Mouse (Mus musculus): ENCODE results near the gene Lair1. TPM values are rescaled to one million over a fixed set of nuclear protein-coding genes. Genes with fewer than 3 reads are reported as not detected.

Gene Lair1
- total and polyA plus RNA-seq, 2 experiments from 2014 or later = 2.4 to 6.5 TPM

DNA sequence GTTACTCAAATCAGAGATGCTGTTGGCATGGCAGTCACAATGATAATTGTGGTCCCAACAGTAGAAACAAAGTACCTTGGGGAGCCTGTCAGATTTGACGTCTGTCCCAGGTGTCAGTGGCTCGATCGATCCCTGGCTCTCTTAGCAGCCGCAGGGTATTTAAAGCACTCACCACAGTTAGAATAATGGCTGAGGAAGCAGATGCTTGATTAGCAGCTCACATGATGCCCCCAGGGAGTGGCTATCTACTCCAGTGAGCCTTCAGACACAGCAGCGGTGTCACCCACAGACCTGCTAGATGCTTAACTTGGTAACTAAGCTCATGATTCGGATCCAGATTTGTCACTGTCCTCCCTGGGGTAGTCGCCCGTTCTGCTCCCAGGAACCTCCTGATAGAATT lies 28.2 kb upstream of the Lair1 start:
- Histone ChIP-seq H3K4me1 (ENCODE audit: insufficient read depth, low read length) (no peaks in the 10 kb centered on the region), H3K36me3 (ENCODE audit: insufficient read depth, low read length) (no peaks in the 10 kb centered on the region), H3K4me2 (ENCODE audit: low read depth, low read length, poor library complexity, severe bottlenecking) (no peak overlapping the region), H3K9me3 (ENCODE audit: low read length) (no peaks in the 10 kb centered on the region), H3K9ac (replicated peaks; ENCODE audit: low read length, poor library complexity, severe bottlenecking) (no peak overlapping the region), H3K27ac (ENCODE audit: low read depth, low read length) (no peak overlapping the region), H3K27me3 (ENCODE audit: insufficient read depth, low read length) (no peaks in the 10 kb centered on the region), H3K4me3 (ENCODE audit: low read depth, low read length) (no peak overlapping the region)
- ATAC-seq (ENCODE audit: low FRiP score) (no peak), DNase-seq (ENCODE audit: low spot score) (peak; percentile 15)
- no peak for TF ChIP-seq CTCF (IDR thresholded peaks at IDR 0.05)
- 39% methylated on average over 8 of the region's 8 CpGs for WGBS

DNA sequence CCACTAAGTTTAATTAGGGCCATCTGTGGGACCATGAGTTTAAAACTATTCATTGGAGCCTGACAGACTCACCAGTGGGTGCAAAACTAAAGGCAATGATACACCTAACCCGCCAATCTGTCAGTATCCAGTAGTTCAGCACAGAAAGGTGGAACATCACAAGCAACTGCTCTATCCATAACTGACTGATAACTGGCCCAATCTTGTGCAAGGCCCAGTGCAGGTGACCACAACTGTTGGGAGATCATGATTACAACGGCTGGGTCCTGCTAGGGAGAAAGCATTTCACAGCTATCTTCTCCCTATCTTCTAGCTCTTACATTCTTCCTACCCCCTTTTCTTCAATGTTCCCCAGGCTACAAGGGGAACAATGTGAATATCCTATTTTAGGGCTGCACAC lies 25.7 kb upstream of the Lair1 start:
- no peak overlapping the region for H3K9ac ChIP-seq (replicated peaks; ENCODE audit: low read length, poor library complexity, severe bottlenecking)
- H3K27me3 ChIP-seq (ENCODE audit: insufficient read depth, low read length) = no peaks in the 10 kb centered on the region
- 77% methylated on average over 2 of the region's 2 CpGs for WGBS
- no peak overlapping the region for H3K27ac ChIP-seq (ENCODE audit: low read depth, low read length)
- no peaks in the 10 kb centered on the region for H3K36me3 ChIP-seq (ENCODE audit: insufficient read depth, low read length)
- no peak for TF ChIP-seq CTCF (IDR thresholded peaks at IDR 0.05)
- no peak overlapping the region for H3K4me3 ChIP-seq (ENCODE audit: low read depth, low read length)
- DNase-seq (ENCODE audit: low spot score) (no peak), ATAC-seq (ENCODE audit: low FRiP score) (no peak)
- no peaks in the 10 kb centered on the region for H3K9me3 ChIP-seq (ENCODE audit: low read length)
- no peaks in the 10 kb centered on the region for H3K4me1 ChIP-seq (ENCODE audit: insufficient read depth, low read length)
- no peak overlapping the region for H3K4me2 ChIP-seq (ENCODE audit: low read depth, low read length, poor library complexity, severe bottlenecking)

DNA sequence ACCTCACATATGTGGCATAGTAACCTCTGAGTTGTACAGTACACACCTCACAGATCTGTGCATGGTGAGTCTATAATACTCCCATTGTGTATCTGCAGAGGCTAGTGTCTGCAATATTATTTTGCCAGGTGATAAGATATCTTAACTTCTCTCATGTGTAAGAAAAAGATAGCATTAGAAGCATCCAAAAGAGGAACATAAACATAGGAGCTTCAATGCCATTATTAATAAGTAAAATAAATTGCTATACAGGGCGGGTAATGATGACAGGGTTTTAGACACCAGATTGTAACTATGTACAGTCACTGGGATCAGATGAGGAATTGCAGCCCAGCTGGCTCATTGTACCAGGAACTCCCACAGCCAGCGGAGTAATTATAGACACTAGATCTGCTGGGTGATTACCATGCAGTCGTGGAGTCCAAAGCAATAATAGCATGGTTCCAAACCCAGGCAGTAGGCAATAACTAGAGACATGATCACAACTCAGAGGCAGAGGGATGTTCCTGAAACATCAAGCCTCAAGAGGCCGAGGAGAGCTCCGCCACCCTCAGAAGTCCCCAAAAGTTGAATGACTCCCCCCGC lies 25.0 kb upstream of the Lair1 start:
- no peaks in the 10 kb centered on the region for H3K9me3 ChIP-seq (ENCODE audit: low read length)
- no peaks in the 10 kb centered on the region for H3K36me3 ChIP-seq (ENCODE audit: insufficient read depth, low read length)
- no peaks in the 10 kb centered on the region for H3K27me3 ChIP-seq (ENCODE audit: insufficient read depth, low read length)
- DNase-seq (ENCODE audit: low spot score) = no peak
- H3K4me3 ChIP-seq (ENCODE audit: low read depth, low read length) = no peak overlapping the region
- no peak for ATAC-seq (ENCODE audit: low FRiP score)
- H3K9ac ChIP-seq (replicated peaks; ENCODE audit: low read length, poor library complexity, severe bottlenecking) = no peak overlapping the region
- WGBS = 82% methylated on average over 6 of the region's 6 CpGs
- H3K27ac ChIP-seq (ENCODE audit: low read depth, low read length) = no peak overlapping the region
- no peak for TF ChIP-seq CTCF (IDR thresholded peaks at IDR 0.05)
- no peaks in the 10 kb centered on the region for H3K4me1 ChIP-seq (ENCODE audit: insufficient read depth, low read length)
- no peak overlapping the region for H3K4me2 ChIP-seq (ENCODE audit: low read depth, low read length, poor library complexity, severe bottlenecking)

DNA sequence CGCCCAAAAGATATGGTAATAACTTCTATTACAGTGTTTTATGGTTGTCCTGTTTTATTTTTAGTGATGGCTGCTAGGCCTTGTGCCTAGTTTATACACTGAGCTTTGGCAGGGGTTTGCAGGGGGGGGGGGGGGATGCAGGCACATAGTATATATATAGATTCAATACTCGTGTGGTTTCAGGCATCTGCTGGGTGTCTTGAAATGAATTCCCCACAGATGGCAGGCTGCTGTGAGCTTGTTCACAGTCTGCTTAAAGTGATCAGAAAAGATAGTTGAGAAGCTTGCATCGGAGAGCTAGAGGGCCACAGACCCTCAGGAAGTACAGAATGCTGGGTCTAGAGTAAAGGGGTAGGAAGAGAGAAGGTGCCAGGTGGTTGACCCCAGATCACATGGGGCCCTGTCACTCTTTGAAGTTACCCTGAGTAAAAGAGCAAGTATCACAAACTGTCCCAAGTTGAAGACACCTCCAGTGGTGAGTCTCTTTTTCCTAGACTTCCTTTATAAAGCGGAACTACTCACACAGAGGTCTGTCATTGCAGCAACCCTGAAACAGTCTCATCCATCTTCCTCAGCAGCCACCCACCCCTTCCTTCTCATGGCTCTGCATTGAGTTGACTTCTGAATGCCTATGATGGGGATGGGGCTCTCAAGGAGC lies 24.4 kb upstream of the Lair1 start:
- DNase-seq (ENCODE audit: low spot score) (no peak), ATAC-seq (ENCODE audit: low FRiP score) (no peak)
- no peak for TF ChIP-seq CTCF (IDR thresholded peaks at IDR 0.05)

DNA sequence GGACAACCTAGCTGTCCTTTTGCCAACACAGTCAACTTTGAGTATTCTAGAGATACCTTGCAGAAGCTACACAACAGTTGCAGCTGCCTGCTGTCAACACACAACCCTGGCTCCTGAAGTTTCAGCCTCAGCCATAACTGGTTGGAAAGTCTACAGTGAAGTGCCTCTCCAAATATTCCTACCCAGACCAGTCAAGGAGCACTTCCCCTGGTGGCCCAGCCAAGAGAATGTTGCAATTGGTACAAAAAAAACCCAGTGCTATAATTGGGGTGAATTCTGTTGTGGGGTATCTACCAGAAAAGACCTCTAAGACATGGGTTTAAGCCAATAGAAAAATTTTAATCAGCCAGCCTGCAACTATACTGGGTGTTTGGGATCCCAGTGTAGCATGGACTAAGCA lies 22.6 kb upstream of the Lair1 start:
- TF ChIP-seq CTCF (IDR thresholded peaks at IDR 0.05) = no peak
- no peaks in the 10 kb centered on the region for H3K9me3 ChIP-seq (ENCODE audit: low read length)
- H3K4me2 ChIP-seq (ENCODE audit: low read depth, low read length, poor library complexity, severe bottlenecking) = no peak overlapping the region
- DNase-seq (ENCODE audit: low spot score) (no peak), ATAC-seq (ENCODE audit: low FRiP score) (no peak)
- no peak overlapping the region for H3K4me3 ChIP-seq (ENCODE audit: low read depth, low read length)
- H3K9ac ChIP-seq (replicated peaks; ENCODE audit: low read length, poor library complexity, severe bottlenecking) = no peak overlapping the region
- H3K36me3 ChIP-seq (ENCODE audit: insufficient read depth, low read length) = no peaks in the 10 kb centered on the region
- no peaks in the 10 kb centered on the region for H3K4me1 ChIP-seq (ENCODE audit: insufficient read depth, low read length)
- H3K27ac ChIP-seq (ENCODE audit: low read depth, low read length) = no peak overlapping the region
- H3K27me3 ChIP-seq (ENCODE audit: insufficient read depth, low read length) = no peaks in the 10 kb centered on the region

More for the DNA sequence above, 24.4 kb upstream of the Lair1 start:
- 86% methylated on average over 4 of the region's 4 CpGs for WGBS
- no peaks in the 10 kb centered on the region for H3K36me3 ChIP-seq (ENCODE audit: insufficient read depth, low read length)
- H3K9me3 ChIP-seq (ENCODE audit: low read length) = no peaks in the 10 kb centered on the region
- no peaks in the 10 kb centered on the region for H3K4me1 ChIP-seq (ENCODE audit: insufficient read depth, low read length)
- no peak overlapping the region for H3K4me3 ChIP-seq (ENCODE audit: low read depth, low read length)
- no peak overlapping the region for H3K27ac ChIP-seq (ENCODE audit: low read depth, low read length)
- no peak overlapping the region for H3K9ac ChIP-seq (replicated peaks; ENCODE audit: low read length, poor library complexity, severe bottlenecking)
- H3K27me3 ChIP-seq (ENCODE audit: insufficient read depth, low read length) = no peaks in the 10 kb centered on the region
- H3K4me2 ChIP-seq (ENCODE audit: low read depth, low read length, poor library complexity, severe bottlenecking) = no peak overlapping the region

DNA sequence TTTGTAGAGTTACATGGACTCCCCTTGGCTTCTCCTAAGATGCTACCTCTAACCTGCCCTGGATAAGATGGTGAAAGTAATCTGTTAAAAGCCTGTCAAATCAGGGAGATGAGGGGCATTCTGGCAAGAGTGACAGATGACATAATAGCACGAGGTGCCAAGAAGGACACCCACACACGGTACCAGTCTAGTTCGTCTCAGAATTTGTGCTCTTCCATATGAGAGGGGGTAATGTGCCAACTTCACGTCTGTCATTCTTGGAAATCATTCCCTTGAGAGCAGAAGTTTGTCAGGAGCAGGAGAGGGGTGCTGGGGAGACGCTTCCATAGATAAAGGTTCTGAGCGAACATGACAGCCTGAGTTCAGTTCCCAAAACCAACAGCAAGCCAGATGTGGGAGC lies 21.2 kb upstream of the Lair1 start:
- TF ChIP-seq CTCF (IDR thresholded peaks at IDR 0.05) = no peak
- ATAC-seq (ENCODE audit: low FRiP score) (no peak), DNase-seq (ENCODE audit: low spot score) (no peak)
- no peaks in the 10 kb centered on the region for H3K27me3 ChIP-seq (ENCODE audit: insufficient read depth, low read length)
- H3K4me3 ChIP-seq (ENCODE audit: low read depth, low read length) = no peak overlapping the region
- H3K36me3 ChIP-seq (ENCODE audit: insufficient read depth, low read length) = no peaks in the 10 kb centered on the region
- no peaks in the 10 kb centered on the region for H3K4me1 ChIP-seq (ENCODE audit: insufficient read depth, low read length)
- H3K9ac ChIP-seq (replicated peaks; ENCODE audit: low read length, poor library complexity, severe bottlenecking) = no peak overlapping the region
- no peak overlapping the region for H3K4me2 ChIP-seq (ENCODE audit: low read depth, low read length, poor library complexity, severe bottlenecking)
- WGBS = 79% methylated on average over 6 of the region's 6 CpGs
- H3K27ac ChIP-seq (ENCODE audit: low read depth, low read length) = no peak overlapping the region
- H3K9me3 ChIP-seq (ENCODE audit: low read length) = no peaks in the 10 kb centered on the region

Data from midbrain, postnatal 0 days (tissue).